Mouse (Mus musculus): ENCODE results near the gene Ubl4b. TPM values are rescaled to one million over a fixed set of nuclear protein-coding genes. Genes with fewer than 3 reads are reported as not detected.

Gene Ubl4b
- polyA plus RNA-seq, 1 experiment from 2014 or later: not detected

GRCm38 (mm10) chr3:107562591-107562990, 7.7 kb upstream of the Ubl4b start:
- Histone ChIP-seq H3K27me3 (replicated peaks) (peaks cover 6% of the 10 kb centered on the region; the same call in 1 of the 2 replicates), H3K4me1 (replicated peaks) (no peaks in the 10 kb centered on the region), H3K36me3 (no peaks in the 10 kb centered on the region), H3K27ac (no peak overlapping the region), H3K9ac (no peak overlapping the region), H3K9me3 (no peaks in the 10 kb centered on the region), H3K4me3 (replicated peaks) (no peak overlapping the region), H3K4me2 (replicated peaks) (no peak overlapping the region)
- 69% methylated on average over 4 of the region's 4 CpGs for WGBS
- no peak for ATAC-seq

GRCm38 (mm10) chr3:107562104-107562503, 7.2 kb upstream of the Ubl4b start:
- H3K36me3 ChIP-seq: no peaks in the 10 kb centered on the region
- H3K27ac ChIP-seq: no peak overlapping the region
- H3K4me3 ChIP-seq (replicated peaks): no peak overlapping the region
- H3K9ac ChIP-seq: no peak overlapping the region
- peaks cover 6% of the 10 kb centered on the region; the same call in 1 of the 2 replicates for H3K27me3 ChIP-seq (replicated peaks)
- no peak for ATAC-seq
- H3K4me1 ChIP-seq (replicated peaks): no peaks in the 10 kb centered on the region
- H3K9me3 ChIP-seq: no peaks in the 10 kb centered on the region
- 75% methylated on average over 2 of the region's 2 CpGs for WGBS
- no peak overlapping the region for H3K4me2 ChIP-seq (replicated peaks)

- Histone ChIP-seq H3K36me3 (no peaks in the 10 kb centered on the region), H3K9ac (no peak overlapping the region), H3K9me3 (no peaks in the 10 kb centered on the region), H3K27me3 (replicated peaks) (peaks cover 9% of the 10 kb centered on the region; the same call in 1 of the 2 replicates), H3K4me3 (replicated peaks) (no peak overlapping the region), H3K4me1 (replicated peaks) (no peaks in the 10 kb centered on the region), H3K4me2 (replicated peaks) (no peak overlapping the region), H3K27ac (no peak overlapping the region)
- 12% methylated on average over 3 of the region's 3 CpGs for WGBS
- peak; percentile 85 for ATAC-seq
Measured at GRCm38 (mm10) chr3:107559183-107559582, 4.3 kb upstream of the Ubl4b start.

GRCm38 (mm10) chr3:107558740-107559139, 3.9 kb upstream of the Ubl4b start:
- H3K36me3 ChIP-seq: no peaks in the 10 kb centered on the region
- H3K4me2 ChIP-seq (replicated peaks): no peak overlapping the region
- no peaks in the 10 kb centered on the region for H3K9me3 ChIP-seq
- no peak overlapping the region for H3K4me3 ChIP-seq (replicated peaks)
- ATAC-seq: peak; percentile 52; the same call in 1 of the 2 replicates
- H3K4me1 ChIP-seq (replicated peaks): no peaks in the 10 kb centered on the region
- H3K27me3 ChIP-seq (replicated peaks): peaks cover 11% of the 10 kb centered on the region
- H3K27ac ChIP-seq: no peak overlapping the region
- 20% methylated on average over 3 of the region's 3 CpGs for WGBS
- H3K9ac ChIP-seq: no peak overlapping the region

- no peak for ATAC-seq
- WGBS: 77% methylated on average over 17 of the region's 17 CpGs
Measured at GRCm38 (mm10) chr3:107550409-107551049, 4.3 kb downstream of the Ubl4b start.

GRCm38 (mm10) chr3:107546956-107547355, 7.9 kb downstream of the Ubl4b start:
- Histone ChIP-seq H3K27me3 (replicated peaks) (peaks cover 22% of the 10 kb centered on the region; the same call in 1 of the 2 replicates), H3K4me3 (replicated peaks) (no peak overlapping the region)
- WGBS: 66% methylated on average over 2 of the region's 2 CpGs

More at GRCm38 (mm10) chr3:107550409-107551049, 4.3 kb downstream of the Ubl4b start:
- Histone ChIP-seq H3K27ac (no peak overlapping the region), H3K9me3 (no peaks in the 10 kb centered on the region), H3K9ac (no peak overlapping the region), H3K4me2 (replicated peaks) (no peak overlapping the region), H3K4me1 (replicated peaks) (no peaks in the 10 kb centered on the region; the same call in 1 of the 2 replicates), H3K4me3 (replicated peaks) (no peak overlapping the region), H3K36me3 (no peaks in the 10 kb centered on the region), H3K27me3 (replicated peaks) (peaks cover 35% of the 10 kb centered on the region)

GRCm38 (mm10) chr3:107545716-107546412, 9.0 kb downstream of the Ubl4b start:
- H3K4me3 ChIP-seq (replicated peaks): no peak overlapping the region
- H3K9ac ChIP-seq: no peak overlapping the region
- H3K27ac ChIP-seq: no peak overlapping the region
- H3K4me1 ChIP-seq (replicated peaks): no peaks in the 10 kb centered on the region; the same call in 1 of the 2 replicates
- 31% methylated on average over 10 of the region's 10 CpGs for WGBS
- no peak overlapping the region for H3K4me2 ChIP-seq (replicated peaks)
- no peaks in the 10 kb centered on the region for H3K36me3 ChIP-seq
- H3K27me3 ChIP-seq (replicated peaks): peaks cover 22% of the 10 kb centered on the region; the same call in 1 of the 2 replicates
- H3K9me3 ChIP-seq: no peaks in the 10 kb centered on the region
- ATAC-seq: peak; percentile 89

More at GRCm38 (mm10) chr3:107546956-107547355, 7.9 kb downstream of the Ubl4b start:
- no peaks in the 10 kb centered on the region for H3K9me3 ChIP-seq
- H3K27ac ChIP-seq: no peak overlapping the region
- H3K4me1 ChIP-seq (replicated peaks): no peaks in the 10 kb centered on the region; the same call in 1 of the 2 replicates
- no peaks in the 10 kb centered on the region for H3K36me3 ChIP-seq
- ATAC-seq: no peak
- H3K9ac ChIP-seq: no peak overlapping the region
- no peak overlapping the region for H3K4me2 ChIP-seq (replicated peaks)

GRCm38 (mm10) chr3:107545278-107545677, 9.6 kb downstream of the Ubl4b start:
- H3K4me3 ChIP-seq (replicated peaks): no peak overlapping the region
- peaks cover 25% of the 10 kb centered on the region for H3K27me3 ChIP-seq (replicated peaks)
- no peaks in the 10 kb centered on the region for H3K36me3 ChIP-seq
- ATAC-seq: no peak
- H3K9ac ChIP-seq: no peak overlapping the region
- no peak overlapping the region for H3K4me2 ChIP-seq (replicated peaks)
- no peaks in the 10 kb centered on the region; the same call in 1 of the 2 replicates for H3K4me1 ChIP-seq (replicated peaks)
- H3K27ac ChIP-seq: no peak overlapping the region
- 53% methylated on average over 5 of the region's 5 CpGs for WGBS
- no peaks in the 10 kb centered on the region for H3K9me3 ChIP-seq

GRCm38 (mm10) chr3:107543158-107544080, 11.5 kb downstream of the Ubl4b start:
- Histone ChIP-seq H3K9me3 (no peaks in the 10 kb centered on the region), H3K4me1 (replicated peaks) (no peaks in the 10 kb centered on the region; the same call in 1 of the 2 replicates), H3K27me3 (replicated peaks) (peaks cover 29% of the 10 kb centered on the region), H3K9ac (no peak overlapping the region), H3K27ac (no peak overlapping the region), H3K4me2 (replicated peaks) (no peak overlapping the region), H3K36me3 (no peaks in the 10 kb centered on the region), H3K4me3 (replicated peaks) (no peak overlapping the region)
- no peak for ATAC-seq
- 61% methylated on average over 8 of the region's 8 CpGs for WGBS

GRCm38 (mm10) chr3:107542584-107542983, 12.3 kb downstream of the Ubl4b start:
- H3K27me3 ChIP-seq (replicated peaks): peaks cover 32% of the 10 kb centered on the region
- H3K9ac ChIP-seq: no peak overlapping the region
- H3K36me3 ChIP-seq: no peaks in the 10 kb centered on the region
- no peaks in the 10 kb centered on the region; the same call in 1 of the 2 replicates for H3K4me1 ChIP-seq (replicated peaks)
- H3K27ac ChIP-seq: no peak overlapping the region
- H3K4me2 ChIP-seq (replicated peaks): no peak overlapping the region
- ATAC-seq: no peak
- 60% methylated on average over 4 of the region's 4 CpGs for WGBS
- H3K9me3 ChIP-seq: no peaks in the 10 kb centered on the region
- no peak overlapping the region for H3K4me3 ChIP-seq (replicated peaks)

- Histone ChIP-seq H3K4me3 (replicated peaks) (no peak overlapping the region), H3K27ac (no peak overlapping the region), H3K4me1 (replicated peaks) (peaks cover 5% of the 10 kb centered on the region), H3K9me3 (no peaks in the 10 kb centered on the region), H3K27me3 (replicated peaks) (peaks cover 26% of the 10 kb centered on the region), H3K36me3 (no peaks in the 10 kb centered on the region), H3K9ac (no peak overlapping the region), H3K4me2 (replicated peaks) (peak overlapping the region; percentile 52)
- ATAC-seq: no peak
- 27% methylated on average over 8 of the region's 8 CpGs for WGBS
Measured at GRCm38 (mm10) chr3:107537504-107537889, 17.4 kb downstream of the Ubl4b start.

All from intestine, embryonic 15.5 days (tissue).